Mouse (Mus musculus) forebrain, embryonic 15.5 days (tissue): ENCODE measurements at regions not wholly inside any gene's neighbourhood (a gene's known extent, or its start where the extent isn't known, plus 50 kb on each side); places are given as distances from the start of the nearest gene placed in this dataset.
A peak's percentile ranks its signal among the peaks of the same experiment; 100 is the strongest.

Experiments
- ATAC-seq: fragments of 200-750 bp; cut with Nextera tagmentation; replicated peaks from 2 replicates; pipeline ENCODE4 v1.8.0; 2017; ENCODE audit warnings: mild to moderate bottlenecking, moderate TSS enrichment, moderate library complexity
- H3K27ac ChIP-seq: fragments of 300-500 bp; sonication (generic); replicated peaks from 2 replicates; pipeline ENCODE4 v1.5.1; 2015; ENCODE audit warnings: mild to moderate bottlenecking, inconsistent platforms
- H3K27me3 ChIP-seq: fragments of 300-500 bp; sonication (generic); 2 replicates; pipeline ENCODE4 v1.6.1; 2015; ENCODE audit warnings: inconsistent platforms
- H3K36me3 ChIP-seq: fragments of 300-500 bp; sonication (generic); 2 replicates; pipeline ENCODE4 v1.6.1; 2015; ENCODE audit warnings: mild to moderate bottlenecking, inconsistent platforms
- H3K4me1 ChIP-seq: fragments of 300-500 bp; sonication (generic); 2 replicates; pipeline ENCODE4 v1.6.1; 2015; ENCODE audit warnings: inconsistent platforms
- H3K4me2 ChIP-seq: fragments of 300-500 bp; sonication (generic); replicated peaks from 2 replicates; pipeline ENCODE4 v1.6.1; 2015; ENCODE audit warnings: mild to moderate bottlenecking, inconsistent platforms
- H3K4me3 ChIP-seq: fragments of 300-500 bp; sonication (generic); 2 replicates; pipeline ENCODE4 v1.5.1; 2015; ENCODE audit warnings: mild to moderate bottlenecking, inconsistent platforms
- H3K9ac ChIP-seq: fragments of 300-500 bp; sonication (generic); replicated peaks from 2 replicates; pipeline ENCODE4 v1.6.1; 2015; ENCODE audit warnings: mild to moderate bottlenecking, inconsistent platforms
- H3K9me3 ChIP-seq: fragments of 300-500 bp; sonication (generic); 2 replicates; pipeline ENCODE4 v1.6.1; 2016; ENCODE audit warnings: inconsistent platforms
- WGBS: fragments of 180-500 bp; shearing (Covaris S2); methylation state at CpG from one replicate; pipeline ENCODE4 v1.1.7; 2015; ENCODE audit warnings: mixed read lengths; 5-methylcytosine and 5-hydroxymethylcytosine counted together

DNA sequence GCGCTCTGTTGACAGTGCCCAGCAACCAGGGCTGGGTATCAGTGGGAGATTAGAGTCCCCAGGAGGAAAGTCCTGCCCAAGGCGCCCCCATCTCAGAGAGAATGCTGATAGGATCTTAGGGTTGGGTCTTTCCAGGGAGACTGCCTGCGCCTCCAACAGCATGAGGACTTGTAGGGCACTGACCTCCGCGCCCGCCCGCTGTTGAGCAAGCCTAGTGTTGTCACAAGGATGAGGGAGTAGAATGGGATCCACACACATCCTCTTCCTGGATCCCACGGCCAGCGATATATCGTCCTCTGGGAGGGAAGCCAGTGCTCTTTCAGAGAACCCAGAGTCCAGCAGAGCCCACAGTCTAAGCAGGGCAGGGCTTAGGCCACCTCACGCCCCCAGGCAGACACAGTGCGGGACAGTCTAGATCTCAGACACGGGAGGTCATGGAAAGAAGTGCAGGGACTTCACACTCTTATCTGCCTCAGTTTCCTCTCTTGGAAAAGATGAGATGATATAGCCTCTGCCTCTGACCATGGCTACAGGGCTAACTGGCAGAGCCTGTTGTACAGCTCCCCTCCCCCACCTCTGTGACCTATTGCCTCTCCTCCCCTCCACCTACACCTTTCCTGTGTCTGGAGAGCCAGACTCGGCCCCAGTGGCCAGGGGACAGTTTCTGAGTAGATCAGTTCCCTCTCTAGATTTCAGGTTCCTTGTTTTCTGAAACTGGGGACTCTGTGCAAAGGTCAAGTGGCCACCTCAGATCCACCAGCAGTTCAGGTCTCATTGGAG lies 52.0 kb upstream of the Dusp5 start:
- H3K9me3 ChIP-seq = no peaks in the 10 kb centered on the region
- 82% methylated on average over 14 of the region's 14 CpGs for WGBS
- H3K4me3 ChIP-seq = no peak overlapping the region
- ATAC-seq = no peak
- no peak overlapping the region for H3K4me2 ChIP-seq
- H3K9ac ChIP-seq = no peak overlapping the region
- H3K4me1 ChIP-seq = no peaks in the 10 kb centered on the region
- H3K36me3 ChIP-seq = no peaks in the 10 kb centered on the region
- H3K27me3 ChIP-seq = no peaks in the 10 kb centered on the region
- H3K27ac ChIP-seq = no peak overlapping the region

DNA sequence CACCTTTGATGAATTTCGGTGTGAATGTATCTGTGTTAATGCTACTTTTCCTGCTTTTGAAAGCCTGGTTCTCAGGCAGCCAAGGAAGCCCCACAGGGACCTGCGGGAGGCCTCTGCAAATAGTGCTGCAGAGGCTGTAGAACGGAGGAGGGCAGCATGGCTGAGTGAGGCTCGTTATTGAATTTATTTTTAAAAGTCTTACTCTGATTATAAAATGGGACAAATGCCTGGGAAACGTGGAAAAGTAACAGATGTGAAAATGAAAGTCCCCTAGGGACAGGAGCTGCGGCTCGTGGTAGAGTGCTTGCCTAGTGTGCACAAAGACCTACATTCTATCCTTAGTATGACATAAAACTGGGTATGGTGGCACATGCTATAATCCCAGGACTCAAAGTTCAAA lies 59.7 kb upstream of the Dusp5 start:
- ATAC-seq = no peak
- Histone ChIP-seq H3K9ac (no peak overlapping the region), H3K9me3 (no peaks in the 10 kb centered on the region), H3K36me3 (no peaks in the 10 kb centered on the region), H3K4me2 (no peak overlapping the region), H3K4me3 (no peak overlapping the region), H3K4me1 (no peaks in the 10 kb centered on the region), H3K27me3 (no peaks in the 10 kb centered on the region), H3K27ac (no peak overlapping the region)
- 48% methylated on average over 7 of the region's 7 CpGs for WGBS

DNA sequence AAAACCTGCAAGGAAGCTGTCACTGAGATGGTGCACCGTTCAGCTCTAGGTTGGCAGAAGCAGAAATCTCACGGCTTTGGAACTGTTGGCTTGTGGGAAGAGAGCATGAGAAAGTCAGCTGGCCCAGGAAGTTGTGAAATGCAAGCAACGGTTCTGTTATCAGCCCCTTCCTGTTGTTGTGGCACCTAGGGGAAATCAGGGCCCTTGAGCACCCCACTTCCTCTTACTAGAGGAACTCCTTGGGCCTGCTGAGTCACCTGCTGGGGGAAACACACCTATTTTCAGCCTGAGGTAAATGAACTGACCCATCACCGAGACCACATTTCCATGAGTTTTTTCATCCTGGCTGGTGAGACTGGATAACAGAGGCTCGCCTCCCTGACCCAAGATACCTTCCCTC lies 64.2 kb upstream of the Dusp5 start:
- Histone ChIP-seq H3K4me3 (no peak overlapping the region), H3K27me3 (no peaks in the 10 kb centered on the region), H3K9me3 (no peaks in the 10 kb centered on the region), H3K36me3 (no peaks in the 10 kb centered on the region), H3K4me1 (peaks cover 14% of the 10 kb centered on the region), H3K27ac (no peak overlapping the region), H3K9ac (no peak overlapping the region), H3K4me2 (no peak overlapping the region)
- ATAC-seq = no peak
- WGBS = 76% methylated on average over 5 of the region's 5 CpGs

DNA sequence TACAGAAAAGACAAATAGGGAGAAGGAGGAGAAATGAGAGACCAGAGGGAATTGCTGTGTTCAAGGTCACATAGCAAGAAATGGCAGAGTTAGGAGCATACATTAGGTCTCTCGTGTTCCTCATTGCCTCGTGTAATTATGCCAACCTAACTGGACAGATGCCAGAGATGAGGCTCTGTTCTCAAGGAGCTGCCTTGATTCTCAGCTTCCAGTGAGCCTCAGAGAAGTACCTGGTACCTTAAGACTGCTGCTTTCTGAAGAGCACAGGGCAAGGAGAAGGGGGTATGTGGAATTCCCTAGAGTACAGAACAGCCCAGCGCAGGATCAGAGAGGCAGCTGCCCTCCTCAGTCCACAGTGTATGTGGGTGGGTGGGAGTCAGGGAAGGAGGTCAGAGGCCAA lies 64.8 kb upstream of the Dusp5 start:
- Histone ChIP-seq H3K36me3 (no peaks in the 10 kb centered on the region), H3K4me3 (no peak overlapping the region), H3K9me3 (no peaks in the 10 kb centered on the region), H3K27me3 (no peaks in the 10 kb centered on the region), H3K9ac (no peak overlapping the region), H3K4me2 (no peak overlapping the region), H3K4me1 (peaks cover 19% of the 10 kb centered on the region), H3K27ac (no peak overlapping the region)
- WGBS = 42% methylated on average over 3 of the region's 3 CpGs
- ATAC-seq = no peak

DNA sequence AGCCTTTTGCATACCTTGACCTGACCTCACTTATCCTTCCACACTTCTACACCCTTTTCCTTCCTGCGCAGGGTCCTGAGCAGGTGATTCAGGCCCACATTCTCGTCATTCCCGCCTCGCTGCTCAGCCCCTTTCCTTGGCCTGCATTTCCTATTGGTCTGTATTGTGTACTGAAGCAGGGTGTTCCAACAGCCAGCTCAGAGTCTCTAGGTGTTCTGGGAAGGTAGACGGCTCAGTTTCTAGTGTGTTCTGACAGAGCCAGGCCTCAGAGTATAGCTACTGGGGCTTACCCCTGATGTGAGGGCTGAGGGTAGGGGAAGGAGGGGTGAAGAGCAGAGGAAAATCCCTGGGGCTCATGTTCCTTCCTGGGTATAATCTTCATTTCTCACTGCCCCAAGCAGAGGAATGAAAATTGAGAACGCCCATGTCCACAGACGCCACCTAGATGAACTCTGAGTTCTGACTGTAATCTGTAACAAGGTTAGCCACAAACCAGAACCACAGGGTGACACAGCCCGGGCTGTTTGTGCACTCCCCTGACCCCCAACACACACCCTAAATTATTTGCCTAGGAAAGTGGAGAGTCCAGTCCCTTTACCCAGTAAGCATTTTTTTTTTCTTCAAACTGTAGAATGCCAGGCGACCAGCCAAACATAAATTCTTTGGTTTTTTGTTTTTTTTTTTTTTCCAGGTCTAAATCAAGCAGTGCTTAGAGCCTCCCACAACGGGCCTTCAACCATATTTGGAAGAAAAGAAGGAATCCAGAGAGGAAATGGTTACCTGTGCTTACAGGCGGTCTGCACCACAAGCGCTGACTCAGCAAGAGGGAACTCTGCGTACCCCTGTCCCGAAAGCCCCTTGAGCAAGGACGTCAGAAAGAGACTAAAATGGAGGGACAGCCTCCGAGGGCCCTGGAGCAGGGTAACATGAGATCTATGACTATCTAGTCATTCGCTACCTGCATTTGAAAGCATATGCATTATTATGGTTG lies 67.6 kb upstream of the Dusp5 start:
- Histone ChIP-seq H3K9ac (no peak overlapping the region), H3K27ac (no peak overlapping the region), H3K4me1 (peaks cover 22% of the 10 kb centered on the region), H3K4me3 (no peak overlapping the region), H3K27me3 (no peaks in the 10 kb centered on the region), H3K4me2 (peak overlapping the region; percentile 28; the same call in 1 of the 2 replicates), H3K36me3 (no peaks in the 10 kb centered on the region), H3K9me3 (no peaks in the 10 kb centered on the region)
- 65% methylated on average over 17 of the region's 17 CpGs for WGBS
- no peak; the same call in 1 of the 2 replicates for ATAC-seq

DNA sequence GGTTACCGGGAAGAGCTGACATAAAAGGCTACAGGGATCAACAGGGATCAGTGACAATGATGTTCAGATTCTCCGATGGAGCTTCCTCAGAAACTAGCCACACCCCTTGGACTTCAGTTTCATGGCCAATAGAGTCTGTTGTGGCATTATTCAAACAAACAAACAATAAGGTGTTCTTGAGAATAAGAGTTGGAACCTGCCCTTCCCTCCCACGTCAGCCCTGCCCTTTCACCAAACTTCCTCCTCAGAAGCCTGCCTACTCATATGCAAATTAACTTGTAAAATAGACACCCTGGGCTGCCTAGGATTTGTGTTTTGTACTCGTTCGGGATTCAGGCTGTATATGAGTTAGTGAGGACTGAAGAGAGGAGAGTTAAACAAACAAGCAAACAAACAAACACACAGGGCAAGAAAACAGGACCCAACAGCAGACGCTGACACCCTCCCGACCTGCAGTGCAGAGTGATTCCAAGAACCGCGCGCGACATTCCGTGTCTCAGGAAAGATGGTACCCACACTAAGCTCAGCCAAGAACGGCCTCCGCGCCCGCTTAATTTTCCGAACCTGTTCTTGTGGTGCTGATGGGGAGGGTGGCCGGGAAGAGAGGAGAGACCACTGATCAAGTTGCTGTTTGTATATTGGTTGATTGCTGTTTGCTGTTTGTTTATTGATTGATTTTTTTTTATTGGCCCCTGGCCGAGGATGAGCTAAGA lies 68.4 kb upstream of the Dusp5 start:
- WGBS = 7% methylated on average over 19 of the region's 19 CpGs

DNA sequence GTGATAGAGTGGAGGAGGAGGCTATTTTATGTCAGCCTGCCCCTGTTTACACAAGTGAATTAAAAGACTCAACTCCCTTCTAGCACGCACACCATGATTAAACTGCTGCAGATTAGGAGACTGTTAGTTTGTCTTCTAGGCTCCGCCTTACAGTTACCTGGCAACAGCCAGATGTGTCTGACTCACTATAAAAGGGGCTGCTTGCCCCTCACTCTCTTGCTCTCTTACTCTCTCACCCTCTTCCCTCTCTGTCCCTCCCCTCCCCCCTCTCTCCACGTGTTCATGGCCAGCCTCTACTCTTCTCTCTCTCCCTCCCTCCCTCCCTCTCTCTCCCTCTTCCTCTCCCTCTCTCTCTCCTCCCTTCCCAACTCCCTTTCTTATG lies 69.0 kb upstream of the Smndc1 start:
- Histone ChIP-seq H3K4me2 (no peak overlapping the region), H3K27me3 (no peaks in the 10 kb centered on the region), H3K9me3 (no peaks in the 10 kb centered on the region), H3K9ac (peak overlapping the region; percentile 16; the same call in 1 of the 2 replicates), H3K4me1 (peaks cover 25% of the 10 kb centered on the region), H3K36me3 (no peaks in the 10 kb centered on the region), H3K27ac (no peak overlapping the region), H3K4me3 (no peak overlapping the region)
- WGBS = 11% methylated on average over 3 of the region's 3 CpGs
- ATAC-seq = peak; percentile 60

More for the DNA sequence above, 68.4 kb upstream of the Dusp5 start:
- H3K27me3 ChIP-seq = no peaks in the 10 kb centered on the region
- H3K36me3 ChIP-seq = no peaks in the 10 kb centered on the region
- no peak overlapping the region for H3K9ac ChIP-seq
- no peak for ATAC-seq
- H3K4me2 ChIP-seq = peak overlapping the region; percentile 28
- H3K27ac ChIP-seq = no peak overlapping the region
- no peaks in the 10 kb centered on the region for H3K9me3 ChIP-seq
- peaks cover 22% of the 10 kb centered on the region for H3K4me1 ChIP-seq
- no peak overlapping the region for H3K4me3 ChIP-seq

DNA sequence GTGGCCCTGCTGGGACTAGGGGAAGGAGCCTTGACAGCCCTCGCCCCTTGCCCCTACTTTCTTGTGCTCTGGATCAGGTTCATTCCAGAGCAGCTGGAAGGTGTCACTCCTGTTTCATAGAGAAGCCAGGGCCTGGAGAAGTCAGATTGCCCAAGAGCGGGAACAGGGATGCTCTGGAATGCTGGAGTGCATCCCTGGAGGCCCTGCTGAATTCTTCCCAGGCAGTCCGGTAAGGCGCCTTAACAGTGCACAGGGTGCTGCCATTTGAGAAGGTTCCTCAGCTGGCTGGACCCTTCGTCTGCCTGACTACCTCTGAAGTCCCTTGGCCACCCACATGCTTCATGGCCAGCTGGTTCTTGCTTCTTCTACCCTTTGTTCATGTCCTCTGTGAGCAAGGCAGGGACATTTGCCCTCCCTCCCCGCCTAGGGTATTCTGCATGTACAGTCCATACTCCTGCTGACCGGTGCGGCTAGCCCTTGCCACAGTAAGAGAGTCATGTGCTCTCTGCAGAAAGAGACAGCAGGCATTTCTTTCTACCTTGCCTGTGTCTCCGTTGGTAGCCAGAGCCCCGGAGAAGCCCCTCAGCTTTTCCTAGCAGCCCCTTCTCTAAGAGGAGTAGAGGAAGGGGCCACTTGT lies 68.5 kb upstream of the Smndc1 start:
- Histone ChIP-seq H3K9ac (peak overlapping the region; percentile 16; the same call in 1 of the 2 replicates), H3K36me3 (no peaks in the 10 kb centered on the region), H3K9me3 (no peaks in the 10 kb centered on the region), H3K4me1 (peaks cover 30% of the 10 kb centered on the region), H3K27ac (0 out of 2 replicates have a peak overlapping the region, but pooled peaks have one; percentile 39), H3K27me3 (no peaks in the 10 kb centered on the region), H3K4me3 (no peak overlapping the region), H3K4me2 (no peak overlapping the region)
- peak; percentile 33; the same call in 1 of the 2 replicates for ATAC-seq
- 47% methylated on average over 10 of the region's 10 CpGs for WGBS

DNA sequence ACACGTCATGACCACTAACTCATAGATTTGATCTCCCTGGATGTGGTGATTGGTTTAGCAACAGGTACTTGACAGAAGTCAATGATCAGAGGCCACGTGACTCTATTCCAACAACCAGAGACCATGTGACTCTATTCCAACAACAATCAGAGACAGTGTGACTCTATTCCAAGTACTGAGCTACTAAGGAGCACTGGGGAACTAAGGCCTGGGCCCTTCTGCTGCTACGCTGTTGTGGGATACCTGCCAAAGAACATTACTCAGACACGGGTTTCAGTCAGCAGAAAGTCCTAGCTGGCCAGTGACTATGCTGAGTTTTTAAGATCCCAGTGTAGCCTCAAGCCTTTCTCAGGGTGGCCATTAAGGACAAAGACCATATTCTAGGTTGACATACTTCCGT lies 66.3 kb upstream of the Smndc1 start:
- ATAC-seq = no peak
- Histone ChIP-seq H3K4me3 (no peak overlapping the region), H3K27ac (no peak overlapping the region), H3K9ac (no peak overlapping the region), H3K4me2 (no peak overlapping the region), H3K27me3 (no peaks in the 10 kb centered on the region), H3K4me1 (peaks cover 41% of the 10 kb centered on the region), H3K9me3 (no peaks in the 10 kb centered on the region), H3K36me3 (no peaks in the 10 kb centered on the region)
- WGBS = 87% methylated on average over 5 of the region's 5 CpGs

DNA sequence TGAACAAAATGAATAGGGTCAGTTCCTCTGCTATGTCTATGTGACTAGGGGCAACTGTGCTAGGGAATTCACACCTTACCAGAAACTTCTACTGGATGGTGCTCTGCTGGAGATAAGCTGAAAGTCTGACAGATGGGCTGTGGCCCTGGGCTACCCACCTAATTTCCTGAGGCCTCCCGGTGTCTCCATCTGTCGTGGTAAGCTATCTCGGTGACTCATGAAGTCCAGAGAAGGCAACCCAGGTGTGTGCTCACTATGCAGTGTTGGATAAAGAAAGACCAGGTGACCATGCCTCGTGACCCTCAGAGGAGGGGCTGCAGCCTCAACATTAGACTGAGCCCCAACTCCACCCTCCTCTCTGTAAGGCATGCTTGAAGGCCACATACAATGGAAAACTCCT lies 64.2 kb upstream of the Smndc1 start:
- 83% methylated on average over 4 of the region's 4 CpGs for WGBS
- Histone ChIP-seq H3K9me3 (no peaks in the 10 kb centered on the region), H3K27ac (no peak overlapping the region), H3K4me2 (no peak overlapping the region), H3K27me3 (no peaks in the 10 kb centered on the region), H3K4me1 (peaks cover 35% of the 10 kb centered on the region), H3K36me3 (no peaks in the 10 kb centered on the region), H3K9ac (no peak overlapping the region), H3K4me3 (no peak overlapping the region)
- no peak for ATAC-seq

DNA sequence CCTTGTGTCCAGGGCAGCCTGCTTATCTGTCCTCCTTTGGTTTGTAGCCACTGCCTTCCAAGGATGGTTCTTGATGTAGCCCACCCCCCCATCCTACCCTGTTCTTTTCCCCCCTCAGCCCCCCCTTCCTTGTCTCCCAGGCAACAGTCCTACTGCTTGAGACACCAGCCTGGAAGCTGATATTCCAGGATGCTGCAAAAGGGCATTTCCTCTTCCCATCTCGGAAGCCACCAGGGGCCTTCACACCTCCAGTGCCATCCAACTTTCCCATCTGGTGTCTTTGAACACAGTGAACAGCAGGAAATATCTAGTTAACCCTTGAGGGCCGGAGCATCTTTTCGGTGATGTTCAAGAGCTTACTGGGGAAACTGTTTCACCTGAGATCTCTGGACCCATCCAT lies 63.7 kb upstream of the Smndc1 start:
- no peaks in the 10 kb centered on the region for H3K27me3 ChIP-seq
- H3K9me3 ChIP-seq = no peaks in the 10 kb centered on the region
- H3K4me1 ChIP-seq = peaks cover 30% of the 10 kb centered on the region
- H3K27ac ChIP-seq = no peak overlapping the region
- 72% methylated on average over 3 of the region's 3 CpGs for WGBS
- H3K9ac ChIP-seq = no peak overlapping the region
- H3K4me3 ChIP-seq = no peak overlapping the region
- no peaks in the 10 kb centered on the region for H3K36me3 ChIP-seq
- H3K4me2 ChIP-seq = no peak overlapping the region
- ATAC-seq = peak; percentile 54
